Mouse (Mus musculus) lung, adult 2 months (tissue): Measurements from ENCODE around the gene Dennd4b.

Source experiments
- CTCF ChIP-seq: fragments of 200-500 bp; IDR thresholded peaks from 2 replicates; pipeline ENCODE4 v1.5.1; 2011; ENCODE audit warnings: mild to moderate bottlenecking, low read length, control low read depth; ENCODE audit not compliant: insufficient read depth
- POLR2A ChIP-seq: fragments of 200-500 bp; IDR thresholded peaks from 2 replicates; pipeline ENCODE4 v1.6.1; 2011; ENCODE audit warnings: low read depth, mild to moderate bottlenecking, control low read depth, low read length, borderline replicate concordance; ENCODE audit errors: extremely low read depth

DNA sequence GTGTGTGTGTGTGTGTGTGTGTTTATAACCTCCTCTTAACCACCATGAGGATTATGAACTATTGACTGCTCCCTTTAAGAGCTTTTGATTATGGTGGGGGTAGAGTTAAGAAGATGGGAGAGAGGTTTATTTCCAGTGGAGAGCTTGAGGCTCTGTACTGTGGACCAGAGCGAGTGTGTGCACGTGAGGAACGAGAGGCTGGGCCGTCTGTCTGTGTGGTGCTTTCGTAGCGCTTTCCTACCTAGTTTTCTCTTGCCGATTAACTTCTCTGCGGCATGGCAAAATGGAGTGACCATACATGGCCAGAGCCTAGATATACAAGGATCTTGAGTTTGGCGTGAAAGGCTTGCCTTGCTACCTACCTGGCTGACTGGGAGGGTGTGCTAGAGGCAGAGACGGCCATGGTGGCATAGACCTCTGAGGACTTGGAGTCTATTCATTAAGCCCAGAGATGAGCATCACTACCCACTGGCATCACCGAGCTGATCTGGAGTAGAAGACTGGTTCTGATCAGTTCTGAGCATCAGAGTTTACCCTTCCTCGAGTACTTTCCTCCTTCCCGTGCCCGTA lies 9.1 kb upstream of the Dennd4b start:
- TF ChIP-seq CTCF, result no peak
- TF ChIP-seq POLR2A, result no peak
